In the genomic region with DNA sequence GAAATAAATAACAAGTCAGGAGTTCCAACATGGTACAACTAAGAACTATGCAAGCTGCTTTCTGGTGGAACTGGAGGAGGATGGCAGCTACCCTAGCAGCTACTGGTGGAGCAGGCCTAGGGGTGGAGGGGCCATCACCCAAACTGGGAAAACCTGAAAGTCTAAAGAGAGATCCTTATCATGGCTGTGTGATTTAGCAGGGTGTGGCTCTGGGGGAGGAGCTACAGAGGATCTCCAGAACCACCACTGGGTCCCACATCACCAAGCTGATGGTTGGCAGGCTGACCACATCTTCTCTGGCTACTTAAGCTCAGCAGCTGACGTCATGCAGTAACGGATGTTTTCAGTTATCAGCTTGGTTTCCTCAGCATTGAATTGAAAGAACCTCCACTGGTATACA, we compare ENCODE assay signal across 25 mouse cellular contexts. TPM values are rescaled to one million over a fixed set of nuclear protein-coding genes. Genes with fewer than 3 reads are reported as not detected.
DNase-seq lines count a peak whose midpoint lies in the region; ATAC-seq and TF ChIP-seq lines count a peak whose summit lies in the region.
"Had no signal": no experiment of that assay in that cellular context is flagged by ENCODE, and none has a peak within 500 bp of the region (broad histone marks: within the 10 kb centered on the region; RNA-seq: fewer than 3 reads in every experiment).

No protein-coding gene starts in this region.

- intact Hi-C loops in left cerebral cortex, postnatal 14 days (cut with DNase I) = loop anchor here (10.0 kb wide), 1 partner anchor 78 kb away; no protein-coding TSS in a partner anchor

- H3K9ac ChIP-seq in limb, embryonic 15.5 days = no peak overlapping the region
- H3K9ac ChIP-seq: embryonic facial prominence, embryonic 15.5 days; forebrain, embryonic 15.5 days; hindbrain, embryonic 13.5 days; liver, embryonic 15.5 days; neural tube, embryonic 15.5 days had no signal

- H3K27me3 ChIP-seq in limb, embryonic 15.5 days = no peaks in the 10 kb centered on the region
- H3K27me3 ChIP-seq in limb, embryonic 10.5 days (ENCODE audit: low read depth, poor library complexity, severe bottlenecking) = no peaks in the 10 kb centered on the region
- H3K27me3 ChIP-seq in myocyte (ENCODE audit: control insufficient read depth, insufficient read depth, insufficient read length) = no peaks in the 10 kb centered on the region
- H3K27me3 ChIP-seq: embryonic facial prominence, embryonic 15.5 days; forebrain, embryonic 15.5 days; hindbrain, embryonic 13.5 days; liver, embryonic 15.5 days; neural tube, embryonic 15.5 days had no signal

- no peaks in the 10 kb centered on the region for H3K9me3 ChIP-seq in limb, embryonic 15.5 days
- H3K9me3 ChIP-seq in limb, embryonic 10.5 days (replicated peaks) = no peaks in the 10 kb centered on the region
- H3K9me3 ChIP-seq: embryonic facial prominence, embryonic 15.5 days; forebrain, embryonic 15.5 days; hindbrain, embryonic 13.5 days; liver, embryonic 15.5 days; neural tube, embryonic 15.5 days had no signal

- no peaks in the 10 kb centered on the region for H3K36me3 ChIP-seq in limb, embryonic 15.5 days
- no peaks in the 10 kb centered on the region for H3K36me3 ChIP-seq in limb, embryonic 10.5 days
- no peaks in the 10 kb centered on the region for H3K36me3 ChIP-seq in myocyte (ENCODE audit: control insufficient read depth, insufficient read depth)
- H3K36me3 ChIP-seq: embryonic facial prominence, embryonic 15.5 days; forebrain, embryonic 15.5 days; hindbrain, embryonic 13.5 days; liver, embryonic 15.5 days; neural tube, embryonic 15.5 days had no signal

- peak; percentile 67 for ATAC-seq in limb, embryonic 15.5 days (ENCODE audit: insufficient number of reproducible peaks, low FRiP score, low TSS enrichment, low read depth)
- no peak for ATAC-seq in monocyte, adult 5-6 weeks (replicated peaks; ENCODE audit: insufficient number of reproducible peaks, low FRiP score, low TSS enrichment, poor library complexity, severe bottlenecking)
- ATAC-seq: forebrain, embryonic 15.5 days; inflammation-experienced regulatory T-cells, adult 6 months had no signal

- H3K4me3 ChIP-seq in limb, embryonic 15.5 days = no peak overlapping the region
- H3K4me3 ChIP-seq in limb, embryonic 10.5 days = no peak overlapping the region
- no peak overlapping the region for H3K4me3 ChIP-seq in myocyte
- H3K4me3 ChIP-seq: embryonic facial prominence, embryonic 15.5 days; forebrain, embryonic 15.5 days; hindbrain, embryonic 13.5 days; liver, embryonic 15.5 days; neural tube, embryonic 15.5 days had no signal

- H3K27ac ChIP-seq in limb, embryonic 15.5 days = peak overlapping the region; percentile 18; the same call in 1 of the 2 replicates
- no peak overlapping the region for H3K27ac ChIP-seq in limb, embryonic 10.5 days
- H3K27ac ChIP-seq: embryonic facial prominence, embryonic 15.5 days; forebrain, embryonic 15.5 days; hindbrain, embryonic 13.5 days; liver, embryonic 15.5 days; neural tube, embryonic 15.5 days had no signal

- no peak for DNase-seq in limb, embryonic 10.5 days (ENCODE audit: low spot score)
- DNase-seq in 416B (ENCODE audit: low read depth) = peak; percentile 28
- peak; percentile 23 for DNase-seq in MN1 (ENCODE audit: low spot score)
- no peak for DNase-seq in adrenal gland, postnatal 25 days
- DNase-seq in left cerebral cortex, postnatal 14 days (ENCODE audit: low spot score in 2 of 2) = no peak
- DNase-seq: adrenal gland, postnatal 10 days; B cell, adult 2 months; cerebellum, adult 8-10 months; gastrocnemius, postnatal 10 days; heart, postnatal 10 days; kidney, adult 9 months; kidney, postnatal 36 days; lung, postnatal 10 days; midbrain, embryonic 14.5 days; thymus, postnatal 14 days had no signal

- H3K79me2 ChIP-seq in myocyte (ENCODE audit: control insufficient read depth, insufficient read depth) = no peaks in the 10 kb centered on the region

- H3ac ChIP-seq in myocyte (ENCODE audit: control insufficient read depth, insufficient read length) = no peak overlapping the region

- 61% methylated on average over 2 of the region's 2 CpGs for WGBS in limb, embryonic 15.5 days
- 87% methylated on average over 2 of the region's 2 CpGs for WGBS in limb, embryonic 10.5 days

- peaks cover 13% of the 10 kb centered on the region for H3K4me1 ChIP-seq in limb, embryonic 15.5 days
- peaks cover 6% of the 10 kb centered on the region; the same call in 1 of the 2 replicates for H3K4me1 ChIP-seq in limb, embryonic 10.5 days

- no peak for TF ChIP-seq POLR2A in myocyte (IDR thresholded peaks at IDR 0.05; ENCODE audit: insufficient read length, low read depth)

- no peak overlapping the region for H3K4me2 ChIP-seq in limb, embryonic 15.5 days
- peak overlapping the region; percentile 0 for H3K4me2 ChIP-seq in myocyte (ENCODE audit: low read depth)
- H3K4me2 ChIP-seq: embryonic facial prominence, embryonic 15.5 days; forebrain, embryonic 15.5 days; heart, embryonic 11.5 days; hindbrain, embryonic 13.5 days; liver, embryonic 15.5 days; neural tube, embryonic 15.5 days had no signal

TF ChIP-seq in myocyte, 11 proteins besides CTCF, POLR2A, EP300 and RAD21:
- TF ChIP-seq REST (IDR thresholded peaks at IDR 0.05; ENCODE audit: insufficient read depth, insufficient read length) (no peak), TCF3 (IDR thresholded peaks at IDR 0.05; ENCODE audit: insufficient read length, low read depth) (no peak), SRF (IDR thresholded peaks at IDR 0.05; ENCODE audit: control insufficient read depth, insufficient read length, low read depth) (no peak), USF1 (IDR thresholded peaks at IDR 0.05; ENCODE audit: low read depth) (no peak), MYOD1 (IDR thresholded peaks at IDR 0.05; ENCODE audit: control insufficient read depth in 1 of 3, insufficient read length in 2 of 3, low read depth in 2 of 3) (no peak), MYOG (IDR thresholded peaks at IDR 0.05; ENCODE audit: control insufficient read depth in 1 of 3, insufficient read depth in 1 of 3, insufficient read length in 2 of 3, low read depth in 2 of 3) (no peak), TCF12 (IDR thresholded peaks at IDR 0.05; ENCODE audit: insufficient read depth, poor library complexity, severe bottlenecking) (no peak), POLR2AphosphoS2 (IDR thresholded peaks at IDR 0.05; ENCODE audit: insufficient read length, low read depth) (no peak), E2F4 (IDR thresholded peaks at IDR 0.05; ENCODE audit: insufficient read depth) (no peak), CEBPB (IDR thresholded peaks at IDR 0.05; ENCODE audit: insufficient read depth, poor library complexity, severe bottlenecking) (no peak), MAX (IDR thresholded peaks at IDR 0.05; ENCODE audit: low read depth) (no peak)
TF ChIP-seq in myocyte: peak in this region for 0.

RNA-seq across cellular contexts. Expression of a gene that starts 7.8 kb away (rescaled TPM):
- polyA plus RNA-seq in limb, embryonic 15.5 days (2015; fragmentation: Nextera tagmentation; extraction: Ambion mirVana) = 122 and 127 TPM in 2 replicates
- polyA plus RNA-seq in limb, embryonic 10.5 days (2016; fragmentation: Nextera tagmentation; extraction: Ambion mirVana) = 42.5 and 49.6 TPM in 2 replicates
- 16.9 TPM for polyA plus RNA-seq in myocyte (2012; fragmentation: generic; extraction: Trizol)
- 13.0 and 21.0 TPM in 2 replicates for total RNA-seq in adrenal gland, postnatal 25 days (2021)
- 3.0 to 7.7 TPM (median 4.0 TPM) in 3 replicates for total RNA-seq in monocyte, adult 5-6 weeks (2017)
- 10 to 100 TPM; 60.7 to 68.0 TPM for total RNA-seq in left cerebral cortex, postnatal 14 days (2021)
- polyA plus RNA-seq: inflammation-experienced regulatory T-cells, adult 6 months had no signal

Comparison
In these comparisons a context has a peak if more than half of its experiments do, and no peak if none do; other contexts are left out.
1. DNase-seq: peak in 416B (single experiment) and MN1 (single experiment); none in limb, embryonic 10.5 days (single experiment), adrenal gland, postnatal 25 days (single experiment) and left cerebral cortex, postnatal 14 days (0 of 2).